In genomic region chr4:137855741-137856341, GRCm38 (mm10) we compare ENCODE assay signal across 11 mouse cellular contexts. TPM values are rescaled to one million over a fixed set of nuclear protein-coding genes. Genes with fewer than 3 reads are reported as not detected.
DNase-seq lines count a peak whose midpoint lies in the region; TF ChIP-seq lines count a peak whose summit lies in the region.
"Had no signal": no experiment of that assay in that cellular context is flagged by ENCODE, and none has a peak within 500 bp of the region (broad histone marks: within the 10 kb centered on the region; RNA-seq: fewer than 3 reads in every experiment).

No protein-coding gene starts in this region.

- H3K79me2 ChIP-seq in heart, adult 2 months (replicated peaks; ENCODE audit: control insufficient read depth, insufficient read depth, low read length) = no peaks in the 10 kb centered on the region

- DNase-seq in heart, adult 18-20 months = peak; percentile 27 to 45
- DNase-seq in heart, adult 2 months = no peak
- DNase-seq in ovary, postnatal 36 days (ENCODE audit: low spot score) = peak; percentile 81
- no peak for DNase-seq in ovary, postnatal 14 days (ENCODE audit: low spot score)
- no peak for DNase-seq in limb, embryonic 10.5 days (ENCODE audit: low spot score)
- DNase-seq in right cerebral cortex, adult 18-20 months = no peak
- no peak for DNase-seq in left cerebral cortex, adult 11 months (ENCODE audit: low spot score)
- no peak for DNase-seq in layer of hippocampus, postnatal 10 days (ENCODE audit: low spot score in 2 of 2)
- DNase-seq: cerebellum, adult 8-10 months had no signal

- no peak overlapping the region for H3K9ac ChIP-seq in heart, adult 2 months (ENCODE audit: low read depth, low read length)

- H3K36me3 ChIP-seq in heart, adult 2 months (ENCODE audit: control insufficient read depth, insufficient read depth, low read length) = no peaks in the 10 kb centered on the region
- H3K36me3 ChIP-seq in limb, embryonic 10.5 days = no peaks in the 10 kb centered on the region

- 70% methylated on average over 9 of the region's 9 CpGs for WGBS in heart, adult 2 months
- 57% methylated on average over 9 of the region's 9 CpGs for WGBS in limb, embryonic 10.5 days

- intact Hi-C loops in heart, adult 2 months (cut with DNase I) = no loop called here

- TF ChIP-seq CTCF in heart, adult 2 months (IDR thresholded peaks at IDR 0.05) = no peak

- no peaks in the 10 kb centered on the region for H3K9me3 ChIP-seq in limb, embryonic 10.5 days (replicated peaks)

- H3K4me3 ChIP-seq in heart, adult 2 months = no peak overlapping the region
- H3K4me3 ChIP-seq in limb, embryonic 10.5 days = no peak overlapping the region
- H3K4me3 ChIP-seq: erythroblast, embryonic 14.5 days; left cerebral cortex, adult 2 months had no signal

- H3K27ac ChIP-seq in heart, adult 2 months = no peak overlapping the region
- peak overlapping the region; percentile 56 for H3K27ac ChIP-seq in limb, embryonic 10.5 days
- H3K27ac ChIP-seq: left cerebral cortex, adult 2 months had no signal

- H3K4me1 ChIP-seq in heart, adult 2 months (ENCODE audit: control insufficient read depth, insufficient read depth, low read length) = peaks cover 3% of the 10 kb centered on the region
- peaks cover 13% of the 10 kb centered on the region for H3K4me1 ChIP-seq in limb, embryonic 10.5 days

- TF ChIP-seq EP300 in heart, adult 2 months (IDR thresholded peaks at IDR 0.05; ENCODE audit: insufficient read depth, low read depth, low read length) = no peak

- no peaks in the 10 kb centered on the region for H3K27me3 ChIP-seq in heart, adult 2 months (ENCODE audit: control insufficient read depth, insufficient read depth, low read length)
- H3K27me3 ChIP-seq in limb, embryonic 10.5 days (ENCODE audit: low read depth, poor library complexity, severe bottlenecking) = no peaks in the 10 kb centered on the region

- TF ChIP-seq POLR2A in heart, adult 2 months (IDR thresholded peaks at IDR 0.05; ENCODE audit: insufficient read depth, low read depth, low read length) = no peak

RNA-seq across cellular contexts. Expression of gene Ece1, which starts 6.2 kb away (rescaled TPM):
- 100 to 1,000 TPM; 105 to 121 TPM for total RNA-seq in heart, adult 18-20 months (2021)
- total RNA-seq in heart, adult 2 months (2021) = 100 to 1,000 TPM; 102 to 120 TPM
- polyA plus RNA-seq in heart, adult 2 months (2012; rRNA removed) = 23.3 and 27.3 TPM in 2 replicates
- 41.1 and 41.4 TPM in 2 replicates for polyA plus RNA-seq in limb, embryonic 10.5 days (2016; fragmentation: Nextera tagmentation; extraction: Ambion mirVana)
- 10 to 100 TPM; 55.7 to 67.8 TPM for total RNA-seq in layer of hippocampus, postnatal 10 days (2021)

RNA-seq across cellular contexts. Expression of gene Alpl, which starts 59.7 kb away (rescaled TPM):
- total RNA-seq in heart, adult 18-20 months (2021) = 10 to 100 TPM; 55.4 to 56.0 TPM
- total RNA-seq in heart, adult 2 months (2021) = 10 to 100 TPM; 55.6 to 64.8 TPM
- 33.2 and 47.8 TPM in 2 replicates for polyA plus RNA-seq in heart, adult 2 months (2012; rRNA removed)
- polyA plus RNA-seq in limb, embryonic 10.5 days (2016; fragmentation: Nextera tagmentation; extraction: Ambion mirVana) = 5.1 and 7.9 TPM in 2 replicates
- 1 to 10 TPM; 6.0 to 7.4 TPM for total RNA-seq in layer of hippocampus, postnatal 10 days (2021)

Comparison
In these comparisons a context has a peak if more than half of its experiments do, and no peak if none do; other contexts are left out.
1. DNase-seq: peak in heart, adult 18-20 months (2 of 2) and ovary, postnatal 36 days (single experiment); none in heart, adult 2 months (0 of 2), ovary, postnatal 14 days (single experiment), limb, embryonic 10.5 days (single experiment), right cerebral cortex, adult 18-20 months (single experiment), left cerebral cortex, adult 11 months (single experiment) and layer of hippocampus, postnatal 10 days (0 of 2).
2. RNA of gene Alpl, which starts 59.7 kb away (total RNA-seq): 55.6 to 64.8 TPM in heart, adult 2 months and 55.4 to 56.0 TPM in heart, adult 18-20 months; 6.0 to 7.4 TPM in layer of hippocampus, postnatal 10 days; every median in the first group is over 4 times any median in the second.